Mouse (Mus musculus): ENCODE measurements at regions not wholly inside any gene's neighbourhood (a gene's known extent, or its start where the extent isn't known, plus 50 kb on each side); places are given as distances from the start of the nearest gene placed in this dataset.
"Not testable (repeated sequence)": the region's sequence is repeated elsewhere in the genome, so short reads cannot be mapped to it uniquely, and the experiment has no call there.

GRCm38 (mm10) chr9:82300046-82300445 is 436.6 kb downstream of the Mei4 start:
- no peak for DNase-seq (ENCODE audit: low read depth, low spot score)

- no peak for DNase-seq (ENCODE audit: low read depth, low spot score)
Measured at GRCm38 (mm10) chr9:82306285-82306684, 442.8 kb downstream of the Mei4 start.

GRCm38 (mm10) chr9:82312466-82312865 is 449.0 kb downstream of the Mei4 start:
- DNase-seq (ENCODE audit: low read depth, low spot score) = no peak

GRCm38 (mm10) chr9:82340452-82340851 is 477.0 kb downstream of the Mei4 start:
- no peak for DNase-seq (ENCODE audit: low read depth, low spot score)

GRCm38 (mm10) chr9:82350784-82351183 is 478.6 kb upstream of the Irak1bp1 start:
- DNase-seq (ENCODE audit: low read depth, low spot score) = not testable (repeated sequence)

- no peak for DNase-seq (ENCODE audit: low read depth, low spot score)
Measured at GRCm38 (mm10) chr9:82359573-82359972, 469.8 kb upstream of the Irak1bp1 start.

- DNase-seq (ENCODE audit: low read depth, low spot score) = peak; percentile 11
Measured at GRCm38 (mm10) chr9:82402355-82402754, 427.0 kb upstream of the Irak1bp1 start.

GRCm38 (mm10) chr9:82404010-82404409 is 425.3 kb upstream of the Irak1bp1 start:
- DNase-seq (ENCODE audit: low read depth, low spot score) = peak; percentile 19

- no peak for DNase-seq (ENCODE audit: low read depth, low spot score)
Measured at GRCm38 (mm10) chr9:82407177-82407576, 422.2 kb upstream of the Irak1bp1 start.

- no peak for DNase-seq (ENCODE audit: low read depth, low spot score)
Measured at GRCm38 (mm10) chr9:82408969-82409368, 420.4 kb upstream of the Irak1bp1 start.

Data from A20 (cell line).